Mouse (Mus musculus) hindbrain, embryonic 11.5 days (tissue): Measurements from ENCODE around the gene Ets1. TPM values are rescaled to one million over a fixed set of nuclear protein-coding genes. Genes with fewer than 3 reads are reported as not detected.

Experiments
- ATAC-seq: fragments of 200-750 bp; cut with Nextera tagmentation; 2 replicates; pipeline ENCODE4 v1.8.0; 2017; ENCODE audit warnings: mild to moderate bottlenecking, moderate TSS enrichment, moderate library complexity; ENCODE audit not compliant: low FRiP score
- DNase-seq: peaks from one replicate; pipeline ENCODE4 v3.0.0-alpha.2; 2015; ENCODE audit warnings: low spot score
- H3K27ac ChIP-seq: fragments of 300-500 bp; sonication (generic); 2 replicates; pipeline ENCODE4 v1.5.1; 2014; ENCODE audit warnings: mild to moderate bottlenecking, low read depth, low read length
- H3K27me3 ChIP-seq: fragments of 300-500 bp; sonication (generic); 2 replicates; pipeline ENCODE4 v1.6.1; 2014; ENCODE audit warnings: mild to moderate bottlenecking, low read length, moderate library complexity, mixed read lengths; ENCODE audit not compliant: control insufficient read depth, insufficient read depth
- H3K36me3 ChIP-seq: fragments of 300-500 bp; sonication (generic); 2 replicates; pipeline ENCODE4 v1.6.1; 2014; ENCODE audit warnings: mild to moderate bottlenecking, low read length, moderate library complexity, mixed read lengths; ENCODE audit not compliant: control insufficient read depth, insufficient read depth
- H3K4me1 ChIP-seq: fragments of 300-500 bp; sonication (generic); replicated peaks from 2 replicates; pipeline ENCODE4 v1.6.1; 2014; ENCODE audit warnings: low read length, mixed read lengths; ENCODE audit not compliant: control insufficient read depth, insufficient read depth
- H3K4me2 ChIP-seq: fragments of 300-500 bp; sonication (generic); replicated peaks from 2 replicates; pipeline ENCODE4 v1.6.1; 2014; ENCODE audit warnings: mild to moderate bottlenecking, low read depth, low read length
- H3K4me3 ChIP-seq: fragments of 300-500 bp; sonication (generic); 2 replicates; pipeline ENCODE4 v1.5.1; 2014; ENCODE audit warnings: low read depth, low read length
- H3K9ac ChIP-seq: fragments of 300-500 bp; sonication (generic); 2 replicates; pipeline ENCODE4 v1.6.1; 2014; ENCODE audit warnings: low read depth, low read length
- H3K9me3 ChIP-seq: fragments of 300-500 bp; sonication (generic); 2 replicates; pipeline ENCODE4 v1.6.1; 2016; ENCODE audit warnings: low read length; ENCODE audit not compliant: control insufficient read depth
- WGBS: fragments of 180-500 bp; shearing (Covaris S2); extraction: QIAGEN DNeasy Blood & Tissue Kit; methylation state at CpG from one replicate; pipeline ENCODE4 v1.1.7; 2014; 5-methylcytosine and 5-hydroxymethylcytosine counted together
- polyA plus RNA-seq: library from polyadenylated mRNA; unstranded; fragments of >200 nt; fragmentation: Nextera tagmentation; extraction: Ambion mirVana; gene quantifications from 2 replicates; pipeline ENCODE4 v1.2.1, GENCODE M21; 2014

The Ets1 gene
- polyA plus RNA-seq, 1 experiment from 2014 or later, result 24.3 TPM

DNA sequence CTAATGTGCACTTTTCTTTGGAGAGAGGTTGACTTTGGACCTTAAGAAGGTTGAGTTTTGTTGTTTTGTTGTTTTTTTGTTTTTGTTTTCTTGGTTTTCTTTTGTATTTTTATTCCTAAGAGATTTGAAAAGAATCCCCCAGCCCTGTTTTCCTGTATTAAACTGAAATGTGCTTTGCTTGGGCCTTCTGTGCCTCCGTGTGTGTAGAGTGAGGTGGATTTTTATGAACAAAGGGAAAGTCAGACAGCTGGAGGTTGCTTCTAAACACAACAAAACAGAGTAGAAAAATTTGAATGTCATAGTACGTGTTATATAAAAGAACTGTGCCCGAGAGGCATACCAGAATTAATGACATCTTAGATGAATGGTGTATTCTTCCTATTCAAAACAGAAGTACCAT lies 71.4 kb downstream of the Ets1 start:
- Histone ChIP-seq H3K4me1 (no peaks in the 10 kb centered on the region), H3K27ac (no peak overlapping the region), H3K9me3 (no peaks in the 10 kb centered on the region; the same call in 1 of the 2 replicates), H3K27me3 (no peaks in the 10 kb centered on the region), H3K36me3 (no peaks in the 10 kb centered on the region), H3K4me2 (no peak overlapping the region), H3K4me3 (no peak overlapping the region), H3K9ac (no peak overlapping the region)
- WGBS, result 66% methylated on average over 3 of the region's 3 CpGs
- DNase-seq (no peak), ATAC-seq (no peak)

DNA sequence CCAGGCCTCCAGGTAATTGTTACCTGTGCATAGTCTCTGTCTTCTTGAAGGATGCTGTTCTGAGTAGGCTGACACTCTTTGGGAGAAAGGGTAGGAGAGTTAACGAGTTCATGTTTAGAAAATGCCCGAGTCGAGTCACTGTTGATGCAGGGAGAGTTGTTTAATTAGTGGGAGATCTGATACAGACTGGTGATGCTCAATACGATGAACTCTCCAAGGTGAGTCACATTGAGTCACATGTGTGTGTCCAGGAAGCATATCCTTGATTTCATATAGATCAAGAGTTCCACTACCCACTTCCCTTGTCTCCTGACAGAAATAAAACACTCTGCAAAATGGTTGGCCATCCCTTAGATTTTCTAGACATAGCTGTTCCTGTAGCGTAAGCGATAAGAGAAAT lies 72.5 kb downstream of the Ets1 start:
- no peak overlapping the region for H3K4me2 ChIP-seq
- H3K4me1 ChIP-seq, result no peaks in the 10 kb centered on the region
- DNase-seq, result no peak
- no peak overlapping the region for H3K4me3 ChIP-seq
- ATAC-seq, result no peak
- no peak overlapping the region for H3K27ac ChIP-seq
- H3K27me3 ChIP-seq, result no peaks in the 10 kb centered on the region
- H3K9ac ChIP-seq, result no peak overlapping the region
- no peaks in the 10 kb centered on the region; the same call in 1 of the 2 replicates for H3K9me3 ChIP-seq
- H3K36me3 ChIP-seq, result no peaks in the 10 kb centered on the region
- 87% methylated on average over 6 of the region's 6 CpGs for WGBS

DNA sequence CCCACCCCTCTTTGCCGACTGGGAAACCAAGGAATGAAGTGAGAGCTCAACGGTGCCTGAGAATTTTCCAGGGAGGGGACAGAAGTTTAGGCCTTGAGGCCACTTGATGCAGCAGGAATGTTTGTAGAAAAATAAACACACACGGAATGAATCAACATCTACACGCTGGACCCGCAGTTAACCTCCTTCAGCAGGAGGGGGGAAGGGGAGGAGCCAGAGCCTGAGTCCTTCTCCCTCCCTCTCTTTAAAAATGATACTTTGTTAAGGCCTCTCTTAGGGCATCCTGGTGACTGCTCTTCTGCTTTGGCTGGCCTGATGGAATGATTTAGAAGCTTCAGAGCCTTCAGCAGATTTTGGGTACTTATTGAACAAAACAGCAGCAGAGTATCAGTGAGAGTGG lies 73.3 kb downstream of the Ets1 start:
- no peak for ATAC-seq

DNA sequence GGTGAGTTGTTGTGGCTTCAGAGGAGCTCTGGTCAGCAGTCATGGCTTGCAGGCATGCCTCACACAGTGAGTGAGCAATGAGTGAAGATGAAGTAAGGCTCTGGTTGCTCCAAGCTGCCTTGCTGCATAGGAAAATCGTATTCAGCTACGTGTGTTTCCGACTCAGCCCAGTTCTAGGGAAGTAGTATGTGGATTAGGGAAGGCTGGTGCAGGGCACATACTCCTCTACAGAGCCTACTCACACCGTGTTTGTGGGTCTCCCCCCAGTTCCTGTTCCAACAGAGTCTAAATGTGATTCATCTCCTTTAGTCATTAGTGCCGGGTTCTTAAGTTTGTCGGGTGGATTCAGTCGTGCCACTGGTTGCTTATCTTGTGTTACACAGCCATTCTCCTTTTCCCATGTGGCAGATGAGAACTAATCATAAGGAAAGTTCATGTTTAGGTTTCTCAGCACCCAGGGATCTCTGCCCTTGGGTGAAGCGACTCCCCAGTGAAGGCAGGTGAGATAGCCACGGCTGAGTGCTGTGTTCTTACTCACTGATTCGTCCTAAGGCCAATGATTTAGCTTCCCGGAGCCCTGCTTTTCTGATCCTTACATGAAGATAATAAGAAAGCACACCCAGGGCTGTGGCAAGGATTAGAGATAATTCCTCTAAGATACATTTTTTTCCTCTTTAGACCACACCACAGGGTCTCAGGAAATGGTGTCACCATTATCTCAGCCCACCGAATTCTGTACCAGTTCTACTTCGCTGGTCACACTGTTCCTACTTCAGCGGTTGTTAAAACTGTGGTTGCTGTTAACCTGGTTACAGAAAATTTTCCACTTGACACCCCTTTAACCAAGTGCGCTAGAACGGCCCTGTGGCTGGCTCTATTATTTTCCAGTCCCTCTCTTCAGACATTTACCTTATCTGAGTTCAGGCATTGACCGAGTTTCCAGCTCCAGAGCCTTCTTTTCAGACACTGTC lies 74.0 kb downstream of the Ets1 start:
- H3K4me3 ChIP-seq, result no peak overlapping the region
- no peak overlapping the region for H3K4me2 ChIP-seq
- no peaks in the 10 kb centered on the region for H3K27me3 ChIP-seq
- H3K4me1 ChIP-seq, result no peaks in the 10 kb centered on the region
- DNase-seq (no peak), ATAC-seq (no peak)
- no peaks in the 10 kb centered on the region for H3K36me3 ChIP-seq
- WGBS, result 77% methylated on average over 17 of the region's 17 CpGs
- no peak overlapping the region for H3K27ac ChIP-seq
- H3K9me3 ChIP-seq, result no peaks in the 10 kb centered on the region; the same call in 1 of the 2 replicates
- H3K9ac ChIP-seq, result no peak overlapping the region

More for the DNA sequence above, 73.3 kb downstream of the Ets1 start:
- no peak for DNase-seq
- H3K27me3 ChIP-seq, result no peaks in the 10 kb centered on the region
- H3K4me2 ChIP-seq, result no peak overlapping the region
- WGBS, result 24% methylated on average over 5 of the region's 5 CpGs
- no peaks in the 10 kb centered on the region for H3K4me1 ChIP-seq
- H3K9ac ChIP-seq, result no peak overlapping the region
- H3K27ac ChIP-seq, result no peak overlapping the region
- no peaks in the 10 kb centered on the region for H3K36me3 ChIP-seq
- H3K9me3 ChIP-seq, result no peaks in the 10 kb centered on the region; the same call in 1 of the 2 replicates
- no peak overlapping the region for H3K4me3 ChIP-seq

DNA sequence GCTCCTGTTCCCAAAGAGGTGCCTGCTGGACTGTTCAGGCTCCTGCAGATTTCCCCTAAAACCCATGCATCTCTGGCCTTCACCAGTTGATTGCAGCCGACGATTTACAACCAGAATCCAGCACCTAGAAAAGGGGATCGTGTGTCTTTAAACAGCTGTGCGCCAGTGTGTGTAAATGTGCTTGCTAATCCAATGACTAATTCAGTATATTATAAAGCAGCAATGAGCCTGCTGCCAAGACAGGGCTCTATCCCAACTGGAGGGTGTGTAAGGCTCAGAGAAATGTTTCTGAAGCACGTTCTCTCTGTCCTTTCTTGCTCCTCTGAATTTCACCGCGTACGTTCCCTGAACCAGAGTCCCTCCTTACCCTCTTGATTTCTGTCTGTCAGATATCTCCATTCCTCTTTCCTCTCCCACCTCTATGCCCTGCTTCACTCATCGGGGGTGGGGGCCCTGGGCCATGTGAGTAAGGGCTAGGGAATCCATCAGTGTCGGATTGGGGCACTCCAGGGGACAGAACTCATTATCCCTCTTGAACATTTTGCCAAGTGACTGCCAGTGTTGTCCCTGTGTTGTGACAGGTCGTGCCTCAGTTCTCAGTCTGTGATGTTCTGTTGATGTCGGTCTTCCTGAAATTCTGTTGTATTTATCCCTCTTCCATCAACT lies 75.1 kb downstream of the Ets1 start:
- Histone ChIP-seq H3K27ac (no peak overlapping the region), H3K4me2 (no peak overlapping the region), H3K9me3 (no peaks in the 10 kb centered on the region; the same call in 1 of the 2 replicates), H3K27me3 (no peaks in the 10 kb centered on the region), H3K4me1 (peaks cover 5% of the 10 kb centered on the region), H3K4me3 (no peak overlapping the region), H3K36me3 (no peaks in the 10 kb centered on the region), H3K9ac (no peak overlapping the region)
- 75% methylated on average over 12 of the region's 12 CpGs for WGBS
- ATAC-seq, result no peak
- DNase-seq, result no peak

DNA sequence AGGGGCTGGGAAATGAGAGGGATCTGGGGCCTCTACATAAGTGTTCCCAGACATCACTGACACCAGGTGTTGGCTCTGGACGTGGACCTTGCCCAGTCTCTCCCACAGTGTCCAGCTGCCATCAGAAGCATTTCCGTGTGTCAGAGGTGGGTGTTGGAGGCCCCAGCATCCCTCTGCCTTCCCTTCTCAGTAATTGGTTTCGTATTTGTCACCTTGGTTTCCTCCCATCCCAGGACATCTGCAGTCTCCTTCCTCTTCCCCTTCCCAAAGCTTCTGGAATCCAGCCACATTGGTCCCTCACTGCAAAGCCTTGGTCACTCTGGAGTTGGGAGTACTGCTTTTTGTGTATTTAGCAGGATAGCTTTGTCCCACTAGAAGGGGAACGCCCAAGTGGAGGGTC lies 75.7 kb downstream of the Ets1 start:
- H3K4me1 ChIP-seq, result peaks cover 7% of the 10 kb centered on the region
- no peaks in the 10 kb centered on the region for H3K36me3 ChIP-seq
- no peak overlapping the region for H3K27ac ChIP-seq
- no peaks in the 10 kb centered on the region; the same call in 1 of the 2 replicates for H3K9me3 ChIP-seq
- H3K4me2 ChIP-seq, result no peak overlapping the region
- ATAC-seq, result no peak
- WGBS, result 78% methylated on average over 4 of the region's 4 CpGs
- H3K4me3 ChIP-seq, result no peak overlapping the region
- no peaks in the 10 kb centered on the region for H3K27me3 ChIP-seq
- no peak for DNase-seq
- no peak overlapping the region for H3K9ac ChIP-seq

DNA sequence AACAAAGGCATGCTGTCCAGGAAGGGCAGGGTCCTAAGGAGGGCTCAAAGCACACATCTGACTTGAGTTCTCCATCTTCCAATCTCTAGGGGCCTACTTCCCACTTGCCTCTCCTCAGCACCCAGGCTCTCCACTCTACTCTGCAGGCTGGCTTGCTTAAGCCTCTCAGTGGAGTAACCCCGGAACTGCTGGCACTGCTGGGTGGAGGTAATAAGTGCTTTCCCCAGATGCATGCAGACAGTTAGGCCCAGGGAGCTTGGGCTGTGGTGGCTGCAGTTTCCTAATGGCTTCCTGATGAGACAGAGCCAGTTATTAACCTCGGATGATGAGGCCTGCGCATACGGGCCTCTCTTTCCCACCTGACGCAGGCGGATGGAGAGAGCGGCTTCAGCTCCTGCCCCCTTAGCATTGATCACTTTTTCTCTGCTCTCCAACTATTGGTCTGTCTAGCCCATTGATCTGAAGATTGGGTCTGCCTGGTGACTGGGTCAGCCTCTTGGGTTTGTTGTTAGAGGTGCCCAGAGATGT lies 76.4 kb downstream of the Ets1 start:
- Histone ChIP-seq H3K4me1 (peaks cover 7% of the 10 kb centered on the region), H3K27me3 (no peaks in the 10 kb centered on the region), H3K9ac (no peak overlapping the region), H3K4me2 (no peak overlapping the region), H3K36me3 (no peaks in the 10 kb centered on the region), H3K9me3 (no peaks in the 10 kb centered on the region; the same call in 1 of the 2 replicates), H3K4me3 (no peak overlapping the region), H3K27ac (no peak overlapping the region)
- DNase-seq (no peak), ATAC-seq (no peak)
- WGBS, result 94% methylated on average over 7 of the region's 7 CpGs

DNA sequence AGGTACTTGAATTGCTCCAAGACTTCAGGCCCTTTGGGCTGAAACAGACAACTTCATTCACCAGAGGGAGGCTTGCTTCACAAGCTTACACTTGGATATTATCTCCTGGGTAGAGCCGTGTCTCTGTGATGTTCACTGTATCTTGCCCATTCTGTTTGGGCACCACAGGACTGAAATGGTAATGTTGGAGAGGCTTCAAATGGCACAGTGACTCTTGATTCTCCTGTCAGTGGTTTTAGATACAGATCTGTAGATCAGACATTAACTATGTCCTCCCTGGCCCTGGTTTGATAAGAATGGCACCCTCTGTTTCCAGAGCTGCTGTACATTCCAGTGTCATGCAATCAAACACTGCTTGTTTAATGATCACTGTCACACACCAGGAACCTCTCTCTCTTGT lies 77.1 kb downstream of the Ets1 start:
- peaks cover 7% of the 10 kb centered on the region for H3K4me1 ChIP-seq
- no peak overlapping the region for H3K4me3 ChIP-seq
- no peaks in the 10 kb centered on the region for H3K27me3 ChIP-seq
- no peak for DNase-seq
- H3K9ac ChIP-seq, result no peak overlapping the region
- H3K27ac ChIP-seq, result no peak overlapping the region
- no peak overlapping the region for H3K4me2 ChIP-seq
- no peaks in the 10 kb centered on the region for H3K36me3 ChIP-seq
- ATAC-seq, result no peak
- no peaks in the 10 kb centered on the region; the same call in 1 of the 2 replicates for H3K9me3 ChIP-seq
- WGBS, result 96% methylated on average over 1 of the region's 1 CpGs
